Mouse (Mus musculus) B cell, adult (primary cell): ENCODE data around the gene Otud5. TPM values are rescaled to one million over a fixed set of nuclear protein-coding genes. Genes with fewer than 3 reads are reported as not detected.

Experiments
- total RNA-seq: library from RNA; stranded (reverse); gene quantifications from 4 replicates; pipeline ENCODE4 v1.2.4, GENCODE M21; 2023; ENCODE audit not compliant: inconsistent age

Otud5 gene
- 194 to 202 TPM (median 199 TPM) in 4 replicates for total RNA-seq

GRCm38 (mm10) chrX:7841163-7842162, at the start of gene Otud5:
Gene Otud5, plus strand, starts transcription at chrX:7841364.

GRCm38 (mm10) chrX:7821865-7822779, 19.0 kb upstream of the Otud5 start, which contains the start of gene Kcnd1:
Gene Kcnd1, plus strand, starts transcription at chrX:7822289.

GRCm38 (mm10) chrX:7878007-7878419, 36.8 kb downstream of the Otud5 start, which contains the start of gene Pim2:
Gene Pim2, plus strand, starts transcription at chrX:7878262.

GRCm38 (mm10) chrX:7883841-7884567, 42.8 kb downstream of the Otud5 start, which contains the start of gene Slc35a2:
Gene Slc35a2, plus strand, starts transcription at chrX:7884028.

GRCm38 (mm10) chrX:7898880-7899874, 58.0 kb downstream of the Otud5 start, which contains the start of the genes Pqbp1 and Timm17b:
Gene Pqbp1, minus strand, starts transcription at chrX:7899269.
Gene Timm17b, plus strand, starts transcription at chrX:7899357.

GRCm38 (mm10) chrX:7907735-7908134, 66.6 kb downstream of the Otud5 start, which contains the start of gene Gm10491:
Gene Gm10491, minus strand, starts transcription at chrX:7907835.

GRCm38 (mm10) chrX:7909242-7909641, 68.1 kb downstream of the Otud5 start, which contains the start of gene Gm10490:
Gene Gm10490, plus strand, starts transcription at chrX:7909542.

GRCm38 (mm10) chrX:7919601-7920383, 78.6 kb downstream of the Otud5 start, which contains the start of gene Pcsk1n:
Gene Pcsk1n, plus strand, starts transcription at chrX:7919822.

Other genes starting within 250 kb of the Otud5 start
- 23.0 to 25.1 TPM (median 24.2 TPM) in 4 replicates for gene Ccdc22, start 235.8 kb upstream of the Otud5 start, total RNA-seq
- not detected in 4 replicates for gene Cacna1f, start 234.3 kb upstream of the Otud5 start, total RNA-seq
- gene Syp, start 202.9 kb upstream of the Otud5 start, total RNA-seq, result 0.19 to 0.39 TPM (median 0.39 TPM) in 3 of 4 replicates, not detected in the other
- gene Prickle3, start 184.1 kb upstream of the Otud5 start, total RNA-seq, result 24.8 to 33.8 TPM (median 31.3 TPM) in 4 replicates
- gene Plp2, start 170.0 kb upstream of the Otud5 start, total RNA-seq, result 84.5 to 110 TPM (median 102 TPM) in 4 replicates
- gene Magix, start 160.1 kb upstream of the Otud5 start, total RNA-seq, result not detected in 4 replicates
- gene Gpkow, start 144.2 kb upstream of the Otud5 start, total RNA-seq, result 48.1 to 53.2 TPM (median 52.3 TPM) in 4 replicates
- 63.9 to 81.8 TPM (median 66.9 TPM) in 4 replicates for gene Wdr45, start 127.0 kb upstream of the Otud5 start, total RNA-seq
- gene Gm45208, start 119.1 kb upstream of the Otud5 start, total RNA-seq, result not detected in 4 replicates
- gene Praf2, start 112.9 kb upstream of the Otud5 start, total RNA-seq, result 13.8 to 16.3 TPM (median 14.6 TPM) in 4 replicates
- not detected in 4 replicates for gene Ccdc120, start 90.5 kb upstream of the Otud5 start, total RNA-seq
- gene Tfe3, start 78.8 kb upstream of the Otud5 start, total RNA-seq, result 25.5 to 32.5 TPM (median 29.5 TPM) in 4 replicates
- gene Gripap1, start 51.6 kb upstream of the Otud5 start, total RNA-seq, result 275 to 287 TPM (median 279 TPM) in 4 replicates
- gene Kcnd1, start 19.1 kb upstream of the Otud5 start, total RNA-seq, result 0.74 to 1.5 TPM (median 0.90 TPM) in 4 replicates
- 50.5 to 68.4 TPM (median 57.8 TPM) in 4 replicates for gene Pim2, start 36.9 kb downstream of the Otud5 start, total RNA-seq
- gene Slc35a2, start 42.7 kb downstream of the Otud5 start, total RNA-seq, result 25.9 to 33.3 TPM (median 32.3 TPM) in 4 replicates
- gene Pqbp1, start 57.9 kb downstream of the Otud5 start, total RNA-seq, result 113 to 127 TPM (median 121 TPM) in 4 replicates
- 53.6 to 58.6 TPM (median 56.2 TPM) in 4 replicates for gene Timm17b, start 58.0 kb downstream of the Otud5 start, total RNA-seq
- not detected in 4 replicates for gene Gm10491, start 66.5 kb downstream of the Otud5 start, total RNA-seq
- gene Gm10490, start 68.2 kb downstream of the Otud5 start, total RNA-seq, result not detected in 4 replicates
- gene Pcsk1n, start 78.5 kb downstream of the Otud5 start, total RNA-seq, result not detected in 4 replicates
- not detected in 4 replicates for gene Eras, start 87.2 kb downstream of the Otud5 start, total RNA-seq
- gene Hdac6, start 106.5 kb downstream of the Otud5 start, total RNA-seq, result 16.5 to 22.4 TPM (median 19.2 TPM) in 4 replicates
- 0.26 to 0.99 TPM in 2 of 4 replicates, not detected in the others for gene Gata1, start 136.7 kb downstream of the Otud5 start, total RNA-seq
- not detected in 4 replicates for gene Glod5, start 177.1 kb downstream of the Otud5 start, total RNA-seq
- 26.1 to 33.5 TPM (median 29.6 TPM) in 4 replicates for gene Suv39h1, start 233.4 kb downstream of the Otud5 start, total RNA-seq
- gene Was, start 249.1 kb downstream of the Otud5 start, total RNA-seq, result 131 to 137 TPM (median 136 TPM) in 4 replicates